ENCODE assay signal across 9 mouse cellular contexts in the genomic region with DNA sequence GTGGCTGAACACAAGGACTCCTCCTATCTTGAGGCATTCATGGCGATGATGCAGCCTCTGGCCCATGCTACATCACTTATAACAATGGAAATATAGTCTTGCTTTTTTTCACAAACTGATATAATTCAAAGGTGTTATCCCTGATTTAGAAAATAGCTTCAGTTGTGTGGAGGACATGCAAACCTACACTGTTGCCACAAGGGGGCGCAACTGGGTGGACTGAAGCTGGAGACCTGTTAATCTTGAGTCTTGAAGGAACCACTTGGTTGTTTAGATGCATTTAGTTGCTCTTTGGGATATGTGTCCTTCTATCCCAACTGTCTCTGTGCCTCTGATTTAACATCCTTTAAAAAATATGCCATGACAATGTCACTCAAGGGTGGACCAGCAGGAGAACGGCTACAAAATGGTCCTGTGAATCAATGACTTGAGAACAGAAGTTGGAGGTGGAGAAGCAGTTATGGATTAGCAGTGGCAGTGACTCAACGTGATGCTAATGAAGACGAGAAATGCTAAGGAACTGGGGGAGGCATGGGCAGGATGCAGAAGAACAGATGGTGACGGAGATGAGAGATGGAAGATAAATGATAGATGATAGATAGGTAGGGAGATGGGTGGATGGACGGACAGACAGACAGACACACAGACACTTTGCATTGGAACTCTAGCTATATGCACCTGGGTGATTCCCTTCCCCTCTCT. TPM values are rescaled to one million over a fixed set of nuclear protein-coding genes. Genes with fewer than 3 reads are reported as not detected.
DNase-seq lines count a peak whose midpoint lies in the region; ATAC-seq and TF ChIP-seq lines count a peak whose summit lies in the region.
"Had no signal": no experiment of that assay in that cellular context is flagged by ENCODE, and none has a peak within 500 bp of the region (broad histone marks: within the 10 kb centered on the region; RNA-seq: fewer than 3 reads in every experiment).

No protein-coding gene starts in this region.

- no peaks in the 10 kb centered on the region for H3K27me3 ChIP-seq in liver, adult 2 months (ENCODE audit: control insufficient read depth, insufficient read depth, low read length)
- H3K27me3 ChIP-seq in liver, embryonic 11.5 days (replicated peaks; ENCODE audit: control insufficient read depth, insufficient read depth, low read length): no peaks in the 10 kb centered on the region
- H3K27me3 ChIP-seq in lung, embryonic 14.5 days (ENCODE audit: insufficient read depth, low read length): no peaks in the 10 kb centered on the region
- H3K27me3 ChIP-seq: lung, embryonic 15.5 days had no signal

- no peaks in the 10 kb centered on the region for H3K79me2 ChIP-seq in liver, adult 2 months (ENCODE audit: control insufficient read depth, insufficient read depth, low read length)

- TF ChIP-seq CTCF in liver, adult 2 months (IDR thresholded peaks at IDR 0.05; ENCODE audit: low read depth, low read length): peak; percentile 66
- peak; percentile 74 for TF ChIP-seq CTCF in bone marrow, adult 2 months (IDR thresholded peaks at IDR 0.05; ENCODE audit: control insufficient read depth, insufficient read depth, low read length)
- TF ChIP-seq CTCF in lung, embryonic 14.5 days (IDR thresholded peaks at IDR 0.05; ENCODE audit: low read depth): peak; percentile 81

- peak; percentile 43 to 46 for DNase-seq in cerebellum, postnatal 10 days
- DNase-seq in liver, adult 2 months (ENCODE audit: extremely low read depth, low read depth, low spot score): peak; percentile 7
- no peak for DNase-seq in liver, embryonic 11.5 days (ENCODE audit: low spot score)
- DNase-seq in lung, embryonic 14.5 days: peak; percentile 61
- DNase-seq in T-cell, adult 2 months (ENCODE audit: low spot score): no peak
- no peak for DNase-seq in ovary, adult 18-20 months (ENCODE audit: low spot score)

- no peak overlapping the region for H3K4me3 ChIP-seq in liver, adult 2 months (ENCODE audit: insufficient read depth, low read depth, low read length)
- no peak overlapping the region for H3K4me3 ChIP-seq in liver, embryonic 11.5 days (ENCODE audit: low read depth, low read length)
- H3K4me3 ChIP-seq in bone marrow, adult 2 months (replicated peaks; ENCODE audit: control insufficient read depth, low read depth, low read length): no peak overlapping the region
- H3K4me3 ChIP-seq in lung, embryonic 14.5 days (ENCODE audit: low read depth, low read length): no peak overlapping the region
- H3K4me3 ChIP-seq: lung, embryonic 15.5 days had no signal

- no peak overlapping the region for H3K9ac ChIP-seq in liver, adult 2 months (ENCODE audit: low read depth, low read length)
- no peak overlapping the region for H3K9ac ChIP-seq in liver, embryonic 11.5 days (ENCODE audit: low read depth, low read length)
- no peak overlapping the region for H3K9ac ChIP-seq in lung, embryonic 14.5 days
- H3K9ac ChIP-seq: lung, embryonic 15.5 days had no signal

- no peak overlapping the region for H3K27ac ChIP-seq in liver, adult 2 months (replicated peaks; ENCODE audit: insufficient read depth, low read depth, low read length)
- H3K27ac ChIP-seq in liver, embryonic 11.5 days (ENCODE audit: low read depth, low read length): no peak overlapping the region
- H3K27ac ChIP-seq in bone marrow, adult 2 months (ENCODE audit: control insufficient read depth, insufficient read depth, low read depth, low read length, poor library complexity): no peak overlapping the region
- H3K27ac ChIP-seq in lung, embryonic 14.5 days (ENCODE audit: low read depth): no peak overlapping the region
- H3K27ac ChIP-seq: lung, embryonic 15.5 days had no signal

- H3K36me3 ChIP-seq in liver, adult 2 months (ENCODE audit: control insufficient read depth, insufficient read depth, low read length): no peaks in the 10 kb centered on the region
- H3K36me3 ChIP-seq in liver, embryonic 11.5 days (ENCODE audit: control insufficient read depth, insufficient read depth, low read length): no peaks in the 10 kb centered on the region
- no peaks in the 10 kb centered on the region for H3K36me3 ChIP-seq in lung, embryonic 14.5 days (ENCODE audit: insufficient read depth)
- H3K36me3 ChIP-seq: lung, embryonic 15.5 days had no signal

- H3K4me1 ChIP-seq in liver, adult 2 months (ENCODE audit: control insufficient read depth, insufficient read depth, low read length): no peaks in the 10 kb centered on the region
- H3K4me1 ChIP-seq in liver, embryonic 11.5 days (replicated peaks; ENCODE audit: control insufficient read depth, insufficient read depth, low read length): no peaks in the 10 kb centered on the region
- H3K4me1 ChIP-seq in bone marrow, adult 2 months (ENCODE audit: control insufficient read depth, insufficient read depth, low read length): no peaks in the 10 kb centered on the region
- H3K4me1 ChIP-seq in lung, embryonic 14.5 days (ENCODE audit: insufficient read depth): no peaks in the 10 kb centered on the region
- H3K4me1 ChIP-seq: lung, embryonic 15.5 days had no signal

- 56% methylated on average over 7 of the region's 7 CpGs for WGBS in liver, adult 2 months
- 47% methylated on average over 7 of the region's 7 CpGs for WGBS in liver, embryonic 11.5 days
- 50% methylated on average over 7 of the region's 7 CpGs for WGBS in bone marrow, adult 2 months
- 52% methylated on average over 7 of the region's 7 CpGs for WGBS in lung, embryonic 14.5 days

- H3K9me3 ChIP-seq in liver, embryonic 11.5 days (ENCODE audit: control insufficient read depth, low read length): no peaks in the 10 kb centered on the region
- H3K9me3 ChIP-seq in lung, embryonic 14.5 days (ENCODE audit: low read depth, low read length): no peaks in the 10 kb centered on the region
- H3K9me3 ChIP-seq: lung, embryonic 15.5 days had no signal

- TF ChIP-seq POLR2A in liver, adult 2 months (IDR thresholded peaks at IDR 0.05; ENCODE audit: extremely low read depth, insufficient read depth, low read length): no peak
- TF ChIP-seq POLR2A in bone marrow, adult 2 months (IDR thresholded peaks at IDR 0.05; ENCODE audit: borderline replicate concordance, control insufficient read depth, low read depth, low read length): no peak

- ATAC-seq in cerebellum, adult (ENCODE audit: insufficient number of reproducible peaks, low FRiP score, low TSS enrichment): no peak
- no peak for ATAC-seq in liver, embryonic 11.5 days (replicated peaks; ENCODE audit: low FRiP score)
- no peak for ATAC-seq in lung, embryonic 14.5 days (ENCODE audit: insufficient read depth)

- no peak overlapping the region for H3K4me2 ChIP-seq in liver, embryonic 11.5 days
- H3K4me2 ChIP-seq in lung, embryonic 14.5 days: no peak overlapping the region
- H3K4me2 ChIP-seq: lung, embryonic 15.5 days had no signal

RNA-seq across cellular contexts. Expression of a gene that starts 10.8 kb away (rescaled TPM):
- total RNA-seq in liver, adult 2 months (2014; rRNA removed): not detected in 2 replicates
- not detected in 2 replicates for polyA plus RNA-seq in liver, adult 2 months (2012; rRNA removed)
- polyA plus RNA-seq in liver, embryonic 11.5 days (2014; fragmentation: Nextera tagmentation; extraction: Ambion mirVana): 0.61 and 1.2 TPM in 2 replicates
- 0.85 TPM in 1 of 2 replicates, not detected in the other for polyA plus RNA-seq in bone marrow, adult 2 months (2011; ENCODE audit: insufficient read depth, insufficient read length, low replicate concordance, missing spikeins)
- 2.2 and 2.5 TPM in 2 replicates for polyA plus RNA-seq in lung, embryonic 14.5 days (2014; fragmentation: Nextera tagmentation; extraction: Ambion mirVana)

RNA-seq across cellular contexts. Expression of a gene that starts 54.5 kb away (rescaled TPM):
- total RNA-seq in liver, adult 2 months (2014; rRNA removed): 3.5 and 4.2 TPM in 2 replicates
- polyA plus RNA-seq in liver, adult 2 months (2012; rRNA removed): 0.98 and 1.6 TPM in 2 replicates
- 1.0 and 1.1 TPM in 2 replicates for polyA plus RNA-seq in liver, embryonic 11.5 days (2014; fragmentation: Nextera tagmentation; extraction: Ambion mirVana)
- polyA plus RNA-seq in bone marrow, adult 2 months (2011; ENCODE audit: insufficient read depth, insufficient read length, low replicate concordance, missing spikeins): 4.8 and 13.8 TPM in 2 replicates
- 4.0 and 4.1 TPM in 2 replicates for polyA plus RNA-seq in lung, embryonic 14.5 days (2014; fragmentation: Nextera tagmentation; extraction: Ambion mirVana)

Comparison
In these comparisons a context has a peak if more than half of its experiments do, and no peak if none do; other contexts are left out.
1. DNase-seq: peak in cerebellum, postnatal 10 days (2 of 2), liver, adult 2 months (single experiment) and lung, embryonic 14.5 days (single experiment); none in liver, embryonic 11.5 days (single experiment), T-cell, adult 2 months (single experiment) and ovary, adult 18-20 months (single experiment).
2. Peak in every context shown above with its lines, with median percentiles within 50 percentile points of each other: CTCF ChIP-seq.